Mouse (Mus musculus) olfactory bulb, adult 2 months (tissue): Measurements from ENCODE around the gene Zbtb6. TPM values are rescaled to one million over a fixed set of nuclear protein-coding genes. Genes with fewer than 3 reads are reported as not detected.

ENCODE experiments used
- H3K27ac ChIP-seq: fragments of 200-500 bp; 2 replicates; pipeline ENCODE4 v1.5.1; 2012; ENCODE audit warnings: low read depth, low read length; ENCODE audit not compliant: insufficient read depth
- H3K4me1 ChIP-seq: fragments of 200-500 bp; 2 replicates; pipeline ENCODE4 v1.6.1; 2012; ENCODE audit warnings: low read length; ENCODE audit not compliant: control insufficient read depth, insufficient read depth
- H3K4me3 ChIP-seq: fragments of 200-500 bp; 2 replicates; pipeline ENCODE4 v1.5.1; 2012; ENCODE audit warnings: mild to moderate bottlenecking, low read depth, low read length, moderate library complexity; ENCODE audit not compliant: insufficient read depth
- CTCF ChIP-seq: fragments of 200-500 bp; IDR thresholded peaks from 2 replicates; pipeline ENCODE4 v1.5.1; 2012; ENCODE audit warnings: low read depth, mild to moderate bottlenecking, low read length, moderate library complexity; ENCODE audit not compliant: insufficient read depth
- POLR2A ChIP-seq: fragments of 200-500 bp; IDR thresholded peaks from 2 replicates; pipeline ENCODE4 v1.6.1; 2012; ENCODE audit warnings: mild to moderate bottlenecking, low read depth, low read length, moderate library complexity; ENCODE audit not compliant: insufficient read depth
- WGBS: fragments of 180-500 bp; shearing (Covaris S2); methylation state at CpG from one replicate; pipeline ENCODE4 v1.1.7; 2018; 5-methylcytosine and 5-hydroxymethylcytosine counted together
- polyA plus RNA-seq: library from polyadenylated mRNA; stranded (reverse); fragments of >200 nt; gene quantifications from 2 replicates; pipeline ENCODE4 v1.2.4, GENCODE M21; 2012; ENCODE audit warnings: low replicate concordance; ENCODE audit not compliant: missing spikeins, insufficient read depth, insufficient read length

Gene Zbtb6
- polyA plus RNA-seq, 1 experiment, result not detected

GRCm38 (mm10) chr2:37380189-37380588, 62.8 kb downstream of the Zbtb6 start:
- no peak overlapping the region for H3K4me3 ChIP-seq
- 53% methylated on average over 2 of the region's 2 CpGs for WGBS
- H3K27ac ChIP-seq, result no peak overlapping the region
- H3K4me1 ChIP-seq, result no peaks in the 10 kb centered on the region
- no peak for TF ChIP-seq POLR2A
- no peak for TF ChIP-seq CTCF

GRCm38 (mm10) chr2:37376018-37376417, 67.0 kb downstream of the Zbtb6 start:
- WGBS, result 86% methylated on average over 1 of the region's 1 CpGs
- Histone ChIP-seq H3K27ac (no peak overlapping the region), H3K4me1 (no peaks in the 10 kb centered on the region), H3K4me3 (no peak overlapping the region)
- no peak for TF ChIP-seq POLR2A
- TF ChIP-seq CTCF, result no peak

Other genes starting within 250 kb of the Zbtb6 start
- not detected in 2 replicates for gene Olfr366, start 231.6 kb downstream of the Zbtb6 start, polyA plus RNA-seq
- gene Olfr368, start 116.7 kb downstream of the Zbtb6 start, polyA plus RNA-seq, result not detected in 2 replicates
- gene Pdcl, start 83.8 kb downstream of the Zbtb6 start, polyA plus RNA-seq, result not detected in 2 replicates
- gene Rc3h2, start 20.3 kb downstream of the Zbtb6 start, polyA plus RNA-seq, result 57.9 TPM in 1 of 2 replicates, not detected in the other
- not detected in 2 replicates for gene Zbtb26, start within 50 bp of the Zbtb6 start, polyA plus RNA-seq
- not detected in 2 replicates for gene Rabgap1, start 108 bp upstream of the Zbtb6 start, polyA plus RNA-seq
- not detected in 2 replicates for gene Gpr21, start 73.2 kb upstream of the Zbtb6 start, polyA plus RNA-seq